Mouse (Mus musculus) forebrain, postnatal 0 days (tissue): ENCODE measurements around the gene Nanp. TPM values are rescaled to one million over a fixed set of nuclear protein-coding genes. Genes with fewer than 3 reads are reported as not detected.

Experiments used
- ATAC-seq: fragments of 200-750 bp; cut with Nextera tagmentation; 2 replicates; pipeline ENCODE4 v1.8.0; 2017; ENCODE audit warnings: mild to moderate bottlenecking, moderate library complexity
- DNase-seq: peaks from one replicate; pipeline ENCODE4 v3.0.0-alpha.2; 2015
- H3K27ac ChIP-seq: fragments of 300-500 bp; sonication (generic); 2 replicates; pipeline ENCODE4 v1.5.1; 2014; ENCODE audit warnings: low read depth, mild to moderate bottlenecking, antibody characterized with exemption, low read length, moderate library complexity, mixed read lengths
- H3K27me3 ChIP-seq: fragments of 300-500 bp; sonication (generic); 2 replicates; pipeline ENCODE4 v1.6.1; 2014; ENCODE audit warnings: mild to moderate bottlenecking, low read length, mixed read lengths; ENCODE audit not compliant: insufficient read depth
- H3K36me3 ChIP-seq: fragments of 300-500 bp; sonication (generic); 2 replicates; pipeline ENCODE4 v1.6.1; 2014; ENCODE audit warnings: mild to moderate bottlenecking, moderate library complexity; ENCODE audit not compliant: insufficient read depth
- H3K4me1 ChIP-seq: fragments of 300-500 bp; sonication (generic); 2 replicates; pipeline ENCODE4 v1.6.1; 2014; ENCODE audit warnings: antibody characterized with exemption; ENCODE audit not compliant: insufficient read depth
- H3K4me2 ChIP-seq: fragments of 300-500 bp; sonication (generic); 2 replicates; pipeline ENCODE4 v1.6.1; 2014; ENCODE audit warnings: low read depth, mild to moderate bottlenecking, moderate library complexity
- H3K4me3 ChIP-seq: fragments of 300-500 bp; sonication (generic); 2 replicates; pipeline ENCODE4 v1.5.1; 2014; ENCODE audit warnings: low read depth, low read length, mixed read lengths
- H3K9ac ChIP-seq: fragments of 300-500 bp; sonication (generic); 2 replicates; pipeline ENCODE4 v1.6.1; 2014; ENCODE audit warnings: mild to moderate bottlenecking
- H3K9me3 ChIP-seq: fragments of 300-500 bp; sonication (generic); 2 replicates; pipeline ENCODE4 v1.6.1; 2016; ENCODE audit warnings: low read length
- CTCF ChIP-seq: sonication (generic); IDR thresholded peaks from 2 replicates; pipeline ENCODE4 v1.5.1; 2016; ENCODE audit warnings: antibody characterized with exemption, control low read depth, low read depth
- WGBS: fragments of 180-500 bp; shearing (Covaris S2); extraction: QIAGEN DNeasy Blood & Tissue Kit; methylation state at CpG from one replicate; pipeline ENCODE4 v1.1.7; 2014; 5-methylcytosine and 5-hydroxymethylcytosine counted together
- polyA plus RNA-seq: library from polyadenylated mRNA; unstranded; fragments of >200 nt; fragmentation: Nextera tagmentation; extraction: Ambion mirVana; gene quantifications from 2 replicates; pipeline ENCODE4 v1.2.1, GENCODE M21; 2015
- total RNA-seq: library from RNA; depleted of rRNA; stranded (reverse); fragments of >200 nt; gene quantifications from 2 replicates; pipeline ENCODE4 v1.2.3, GENCODE M21; 2014

The Nanp gene
- total and polyA plus RNA-seq, 2 experiments from 2014 or later = 13.1 to 31.4 TPM

DNA sequence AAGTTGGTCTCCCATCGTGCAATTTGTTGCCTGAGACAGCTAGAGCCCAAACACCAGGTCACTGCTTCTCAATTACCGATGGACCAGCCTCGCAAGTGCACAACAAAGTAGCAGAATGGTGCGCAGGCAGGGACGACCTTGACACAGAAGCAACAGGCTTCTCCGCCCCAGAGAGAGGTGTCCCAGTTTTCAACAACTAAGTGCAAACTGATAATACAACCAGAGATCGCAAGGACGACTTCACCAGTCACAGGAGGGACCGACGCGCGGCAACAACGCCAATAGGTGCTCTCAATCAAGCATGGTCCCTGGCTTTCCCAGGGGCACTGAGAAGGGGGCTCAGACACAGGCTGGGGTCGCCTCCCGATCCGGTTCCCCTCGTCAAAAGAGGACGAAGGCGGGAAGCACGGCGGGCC lies 30.7 kb downstream of the Nanp start:
- peak overlapping the region; percentile 96 for H3K4me2 ChIP-seq
- H3K9ac ChIP-seq = peak overlapping the region; percentile 81
- no peaks in the 10 kb centered on the region for H3K9me3 ChIP-seq
- ATAC-seq (peak; percentile 28), DNase-seq (peak; percentile 26)
- TF ChIP-seq CTCF = no peak
- H3K4me3 ChIP-seq = peak overlapping the region; percentile 69
- H3K27ac ChIP-seq = peak overlapping the region; percentile 75; the same call in 1 of the 2 replicates
- no peaks in the 10 kb centered on the region for H3K27me3 ChIP-seq
- no peaks in the 10 kb centered on the region for H3K36me3 ChIP-seq
- H3K4me1 ChIP-seq = peaks cover 5% of the 10 kb centered on the region; the same call in 1 of the 2 replicates
- under 1% methylated on average over 21 of the region's 21 CpGs for WGBS

DNA sequence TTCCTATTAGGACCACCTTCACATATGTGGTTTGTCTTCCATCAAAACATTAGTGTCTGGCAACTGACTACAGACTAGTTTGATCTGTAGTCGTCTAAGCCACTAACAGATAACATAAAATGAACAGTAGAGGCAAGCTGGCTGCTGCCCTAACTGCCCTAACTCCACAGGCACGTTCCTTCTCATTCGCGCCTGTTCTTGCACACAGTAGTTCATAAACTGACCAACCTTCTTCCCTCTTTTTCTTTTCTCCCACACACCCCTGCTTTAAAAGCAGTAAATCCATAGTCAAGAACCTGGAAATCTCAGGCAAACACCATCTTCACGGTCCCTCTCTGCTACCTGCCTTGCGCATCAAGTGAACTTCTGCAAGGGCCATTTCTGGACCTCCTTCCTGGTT lies 31.2 kb downstream of the Nanp start:
- H3K4me1 ChIP-seq = peaks cover 5% of the 10 kb centered on the region; the same call in 1 of the 2 replicates
- no peaks in the 10 kb centered on the region for H3K27me3 ChIP-seq
- H3K4me2 ChIP-seq = peak overlapping the region; percentile 96
- no peak for TF ChIP-seq CTCF
- ATAC-seq (no peak), DNase-seq (no peak)
- no peak overlapping the region for H3K9ac ChIP-seq
- peak overlapping the region; percentile 69 for H3K4me3 ChIP-seq
- H3K9me3 ChIP-seq = no peaks in the 10 kb centered on the region
- no peaks in the 10 kb centered on the region for H3K36me3 ChIP-seq
- no peak overlapping the region for H3K27ac ChIP-seq
- 31% methylated on average over 6 of the region's 6 CpGs for WGBS

DNA sequence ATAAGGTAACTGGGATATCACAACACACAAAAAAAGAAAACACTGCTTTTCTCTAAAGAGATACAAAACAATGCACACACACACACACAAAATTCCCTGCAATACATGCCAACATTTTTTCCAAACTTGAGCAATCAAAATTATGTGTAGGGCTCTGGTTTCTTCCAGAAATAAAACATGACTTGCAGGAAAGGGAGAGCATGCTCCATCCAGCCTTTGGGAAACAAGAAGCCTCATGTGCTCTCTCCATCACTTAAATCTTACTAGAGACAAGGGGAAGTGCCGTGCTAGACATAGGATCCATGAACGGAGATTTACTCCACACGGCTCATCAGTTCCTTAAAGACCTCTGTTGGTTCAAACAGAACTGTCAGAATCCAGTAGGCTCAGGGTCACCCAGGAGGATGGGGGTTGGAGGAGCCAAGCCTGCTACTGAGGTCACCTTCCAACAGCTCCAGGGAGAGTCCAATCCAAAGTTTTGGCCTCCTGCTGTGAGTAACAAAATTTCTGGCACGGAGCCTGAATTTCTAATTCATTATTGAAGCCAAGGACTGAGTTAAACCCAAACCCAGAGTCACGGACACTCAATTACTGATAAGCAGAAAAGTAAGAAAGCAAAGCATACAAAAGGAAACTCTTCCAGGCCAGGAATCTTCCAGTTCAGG lies 32.8 kb downstream of the Nanp start:
- Histone ChIP-seq H3K4me1 (peaks cover 5% of the 10 kb centered on the region; the same call in 1 of the 2 replicates), H3K4me2 (no peak overlapping the region), H3K9ac (no peak overlapping the region), H3K27ac (no peak overlapping the region), H3K36me3 (no peaks in the 10 kb centered on the region), H3K9me3 (no peaks in the 10 kb centered on the region), H3K27me3 (no peaks in the 10 kb centered on the region), H3K4me3 (no peak overlapping the region)
- DNase-seq (no peak), ATAC-seq (no peak)
- 49% methylated on average over 5 of the region's 5 CpGs for WGBS
- no peak for TF ChIP-seq CTCF

DNA sequence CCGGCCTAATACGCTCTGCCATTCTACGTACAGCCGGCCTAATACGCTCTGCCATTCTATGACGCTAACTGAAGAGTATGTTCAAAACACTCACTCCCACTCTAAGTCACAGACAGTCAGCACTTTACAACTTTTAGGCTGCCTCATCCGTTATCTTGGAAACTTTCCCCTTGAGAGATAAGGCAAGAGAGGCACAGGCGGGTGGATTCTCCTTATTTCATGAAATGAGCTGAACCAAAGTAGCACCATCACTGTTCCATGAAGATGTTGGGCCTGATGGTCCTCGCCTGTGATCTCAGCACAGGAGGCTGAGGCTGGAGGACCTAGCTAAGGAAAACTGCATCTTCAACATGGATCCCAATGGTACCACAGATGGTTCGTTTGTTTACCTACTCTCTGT lies 34.8 kb downstream of the Nanp start:
- H3K27ac ChIP-seq = no peak overlapping the region
- no peak for TF ChIP-seq CTCF
- H3K36me3 ChIP-seq = no peaks in the 10 kb centered on the region
- no peaks in the 10 kb centered on the region for H3K27me3 ChIP-seq
- no peak overlapping the region for H3K4me2 ChIP-seq
- 92% methylated on average over 10 of the region's 10 CpGs for WGBS
- H3K4me1 ChIP-seq = peaks cover 5% of the 10 kb centered on the region; the same call in 1 of the 2 replicates
- H3K9me3 ChIP-seq = no peaks in the 10 kb centered on the region
- ATAC-seq (no peak), DNase-seq (no peak)
- H3K4me3 ChIP-seq = no peak overlapping the region
- no peak overlapping the region for H3K9ac ChIP-seq

- peaks cover 5% of the 10 kb centered on the region; the same call in 1 of the 2 replicates for H3K4me1 ChIP-seq
- H3K4me2 ChIP-seq = no peak overlapping the region
- H3K27me3 ChIP-seq = no peaks in the 10 kb centered on the region
- no peaks in the 10 kb centered on the region for H3K9me3 ChIP-seq
- WGBS = 87% methylated on average over 6 of the region's 6 CpGs
- no peak overlapping the region for H3K4me3 ChIP-seq
- DNase-seq = no peak
- H3K9ac ChIP-seq = no peak overlapping the region
- no peak for ATAC-seq
- H3K36me3 ChIP-seq = no peaks in the 10 kb centered on the region
- TF ChIP-seq CTCF = no peak
- H3K27ac ChIP-seq = no peak overlapping the region
These were observed 35.4 kb downstream of the Nanp start for GRCm38 (mm10) chr2:151003796-151004195.

GRCm38 (mm10) chr2:151001619-151002175 lies 37.5 kb downstream of the Nanp start:
- Histone ChIP-seq H3K36me3 (no peaks in the 10 kb centered on the region), H3K9ac (no peak overlapping the region), H3K27ac (no peak overlapping the region), H3K9me3 (no peaks in the 10 kb centered on the region), H3K27me3 (no peaks in the 10 kb centered on the region), H3K4me3 (no peak overlapping the region), H3K4me1 (no peaks in the 10 kb centered on the region), H3K4me2 (no peak overlapping the region)
- no peak for DNase-seq
- 85% methylated on average over 5 of the region's 5 CpGs for WGBS
- no peak for TF ChIP-seq CTCF
- no peak for ATAC-seq

DNA sequence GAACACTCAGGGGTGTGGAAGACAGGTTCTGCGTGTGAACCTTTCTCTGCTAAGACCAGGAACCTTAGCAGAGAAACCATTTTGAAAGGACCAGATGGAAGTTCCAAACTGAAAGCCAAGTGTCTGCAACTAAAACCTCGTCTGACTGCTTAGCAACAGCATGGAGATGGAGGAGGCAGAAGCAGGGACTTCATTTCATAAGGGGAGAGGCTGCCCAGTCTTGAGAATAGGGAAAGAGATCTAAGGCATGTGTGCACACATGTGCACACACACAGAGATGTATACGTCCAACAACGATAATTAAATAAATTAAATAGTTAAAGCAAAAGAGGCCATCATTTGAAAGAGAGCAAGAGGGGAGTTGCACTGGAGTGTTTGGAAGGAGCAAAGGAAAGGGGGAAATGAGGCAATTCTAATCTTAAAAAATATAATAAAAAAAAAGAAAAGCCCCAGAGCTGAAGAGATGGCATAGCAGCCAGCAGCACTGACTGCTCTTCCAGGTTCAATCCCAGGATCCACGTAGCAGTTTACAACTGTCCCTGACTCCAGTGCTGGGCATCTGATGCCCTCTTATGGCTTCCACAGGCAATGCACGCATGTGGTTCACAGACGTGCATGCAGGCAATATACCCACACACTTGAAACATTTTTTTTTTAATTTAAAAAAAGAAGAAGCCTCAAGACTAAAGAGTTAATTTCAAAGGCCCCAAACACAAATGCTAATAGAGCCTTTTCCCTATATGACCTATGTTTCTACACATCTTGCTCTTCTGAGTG lies 38.6 kb downstream of the Nanp start:
- Histone ChIP-seq H3K27me3 (no peaks in the 10 kb centered on the region), H3K4me1 (no peaks in the 10 kb centered on the region), H3K36me3 (no peaks in the 10 kb centered on the region), H3K27ac (no peak overlapping the region), H3K9me3 (no peaks in the 10 kb centered on the region), H3K9ac (no peak overlapping the region), H3K4me2 (no peak overlapping the region), H3K4me3 (no peak overlapping the region)
- DNase-seq (peak; percentile 70), ATAC-seq (peak; percentile 97)
- peak; percentile 81 for TF ChIP-seq CTCF
- 39% methylated on average over 7 of the region's 7 CpGs for WGBS
